Mouse (Mus musculus) embryonic facial prominence, embryonic 11.5 days (tissue): ENCODE data around the gene Mars. TPM values are rescaled to one million over a fixed set of nuclear protein-coding genes. Genes with fewer than 3 reads are reported as not detected.
A peak's percentile ranks its signal among the peaks of the same experiment; 100 is the strongest.

Source experiments
- ATAC-seq: fragments of 200-750 bp; cut with Nextera tagmentation; replicated peaks from 2 replicates; pipeline ENCODE4 v1.8.0; 2017; ENCODE audit warnings: low read depth; ENCODE audit not compliant: insufficient number of reproducible peaks, low FRiP score, low TSS enrichment
- DNase-seq: peaks from one replicate; pipeline ENCODE4 v3.0.0-alpha.2; 2015; ENCODE audit warnings: low spot score
- H3K27ac ChIP-seq: fragments of 300-500 bp; sonication (generic); replicated peaks from 2 replicates; pipeline ENCODE4 v1.5.1; 2014; ENCODE audit warnings: mild to moderate bottlenecking, low read depth, low read length, control low read depth
- H3K27me3 ChIP-seq: fragments of 300-500 bp; sonication (generic); 2 replicates; pipeline ENCODE4 v1.6.1; 2014; ENCODE audit warnings: mild to moderate bottlenecking, low read length, moderate library complexity, mixed read lengths; ENCODE audit not compliant: control insufficient read depth, insufficient read depth
- H3K36me3 ChIP-seq: fragments of 300-500 bp; sonication (generic); replicated peaks from 2 replicates; pipeline ENCODE4 v1.6.1; 2014; ENCODE audit warnings: low read depth, mild to moderate bottlenecking, low read length, moderate library complexity, mixed read lengths; ENCODE audit not compliant: control insufficient read depth, insufficient read depth
- H3K4me1 ChIP-seq: fragments of 300-500 bp; sonication (generic); 2 replicates; pipeline ENCODE4 v1.6.1; 2014; ENCODE audit warnings: low read length, mixed read lengths; ENCODE audit not compliant: control insufficient read depth, insufficient read depth
- H3K4me2 ChIP-seq: fragments of 300-500 bp; sonication (generic); 2 replicates; pipeline ENCODE4 v1.6.1; 2014; ENCODE audit warnings: low read depth, mild to moderate bottlenecking, control low read depth, low read length, moderate library complexity
- H3K4me3 ChIP-seq: fragments of 300-500 bp; sonication (generic); 2 replicates; pipeline ENCODE4 v1.5.1; 2014; ENCODE audit warnings: low read depth, low read length, control low read depth
- H3K9ac ChIP-seq: fragments of 300-500 bp; sonication (generic); replicated peaks from 2 replicates; pipeline ENCODE4 v1.6.1; 2014; ENCODE audit warnings: mild to moderate bottlenecking, control low read depth, low read length
- H3K9me3 ChIP-seq: fragments of 300-500 bp; sonication (generic); replicated peaks from 2 replicates; pipeline ENCODE4 v1.6.1; 2016; ENCODE audit warnings: mild to moderate bottlenecking, low read length, inconsistent platforms, mixed read lengths; ENCODE audit not compliant: control insufficient read depth
- WGBS: fragments of 180-500 bp; shearing (Covaris S2); extraction: QIAGEN DNeasy Blood & Tissue Kit; methylation state at CpG from one replicate; pipeline ENCODE4 v1.1.7; 2014; 5-methylcytosine and 5-hydroxymethylcytosine counted together
- polyA plus RNA-seq: library from polyadenylated mRNA; unstranded; fragments of >200 nt; fragmentation: Nextera tagmentation; extraction: Ambion mirVana; gene quantifications from 2 replicates; pipeline ENCODE4 v1.2.1, GENCODE M21; 2014

Mars gene
- polyA plus RNA-seq, 1 experiment from 2014 or later, result 179 TPM

GRCm38 (mm10) chr10:127274261-127275022 is 37.1 kb downstream of the Mars start:
- Histone ChIP-seq H3K4me2 (no peak overlapping the region), H3K27ac (no peak overlapping the region), H3K36me3 (peaks cover 19% of the 10 kb centered on the region), H3K9me3 (no peaks in the 10 kb centered on the region), H3K9ac (no peak overlapping the region; the same call in 1 of the 2 replicates), H3K4me1 (no peaks in the 10 kb centered on the region), H3K4me3 (no peak overlapping the region), H3K27me3 (no peaks in the 10 kb centered on the region)
- ATAC-seq (no peak), DNase-seq (no peak)
- WGBS, result 89% methylated on average over 11 of the region's 11 CpGs

GRCm38 (mm10) chr10:127272371-127272770 is 39.2 kb downstream of the Mars start:
- H3K36me3 ChIP-seq, result peaks cover 8% of the 10 kb centered on the region
- no peak for ATAC-seq
- 92% methylated on average over 5 of the region's 5 CpGs for WGBS

GRCm38 (mm10) chr10:127269884-127270283 is 41.7 kb downstream of the Mars start:
- DNase-seq (no peak), ATAC-seq (no peak)
- H3K9me3 ChIP-seq, result no peaks in the 10 kb centered on the region
- H3K27ac ChIP-seq, result no peak overlapping the region
- no peak overlapping the region for H3K4me2 ChIP-seq
- no peaks in the 10 kb centered on the region for H3K27me3 ChIP-seq
- H3K9ac ChIP-seq, result no peak overlapping the region
- 68% methylated on average over 4 of the region's 4 CpGs for WGBS
- H3K36me3 ChIP-seq, result no peaks in the 10 kb centered on the region; the same call in none of the 2 replicates
- H3K4me3 ChIP-seq, result no peak overlapping the region
- H3K4me1 ChIP-seq, result no peaks in the 10 kb centered on the region

More at GRCm38 (mm10) chr10:127272371-127272770, 39.2 kb downstream of the Mars start:
- no peak overlapping the region for H3K27ac ChIP-seq
- H3K9me3 ChIP-seq, result no peaks in the 10 kb centered on the region
- no peak overlapping the region for H3K9ac ChIP-seq
- no peak overlapping the region for H3K4me3 ChIP-seq
- H3K4me2 ChIP-seq, result no peak overlapping the region
- H3K27me3 ChIP-seq, result no peaks in the 10 kb centered on the region
- no peaks in the 10 kb centered on the region for H3K4me1 ChIP-seq
- DNase-seq, result no peak

- no peak for ATAC-seq
- H3K9me3 ChIP-seq, result no peaks in the 10 kb centered on the region
- no peaks in the 10 kb centered on the region; the same call in 1 of the 2 replicates for H3K36me3 ChIP-seq
- no peaks in the 10 kb centered on the region; the same call in 1 of the 2 replicates for H3K27me3 ChIP-seq
- no peak for DNase-seq
- no peak overlapping the region for H3K4me2 ChIP-seq
- H3K27ac ChIP-seq, result no peak overlapping the region
- H3K4me3 ChIP-seq, result no peak overlapping the region
- H3K9ac ChIP-seq, result no peak overlapping the region
- H3K4me1 ChIP-seq, result no peaks in the 10 kb centered on the region
- WGBS, result 87% methylated on average over 12 of the region's 12 CpGs
These were observed 42.5 kb downstream of the Mars start for GRCm38 (mm10) chr10:127269036-127269435.

DNA sequence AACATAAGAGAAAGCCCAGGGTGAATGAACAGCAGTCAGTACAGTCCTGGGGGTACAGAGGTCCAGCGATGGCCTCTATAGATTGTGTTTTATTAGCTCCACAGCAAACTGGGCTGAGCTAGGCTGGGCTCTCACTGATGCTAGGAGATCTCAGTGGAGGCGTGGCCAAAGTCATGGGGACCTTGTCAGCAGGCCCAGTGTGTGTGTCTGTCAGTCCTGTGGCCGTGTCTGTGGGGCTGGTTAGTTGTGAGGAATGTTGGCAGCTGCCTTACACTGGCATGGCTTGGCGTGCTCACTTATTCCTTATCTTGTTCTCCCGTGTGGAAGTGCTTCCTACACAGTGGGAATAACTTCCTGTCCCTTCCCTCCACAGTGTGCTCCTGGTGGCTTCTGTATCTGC is 43.2 kb downstream of the Mars start:
- H3K27me3 ChIP-seq, result no peaks in the 10 kb centered on the region; the same call in 1 of the 2 replicates
- H3K4me3 ChIP-seq, result no peak overlapping the region
- DNase-seq (no peak), ATAC-seq (no peak)
- no peaks in the 10 kb centered on the region for H3K4me1 ChIP-seq
- no peak overlapping the region for H3K9ac ChIP-seq
- H3K36me3 ChIP-seq, result no peaks in the 10 kb centered on the region; the same call in 1 of the 2 replicates
- WGBS, result 87% methylated on average over 5 of the region's 5 CpGs
- no peak overlapping the region for H3K4me2 ChIP-seq
- no peaks in the 10 kb centered on the region for H3K9me3 ChIP-seq
- no peak overlapping the region for H3K27ac ChIP-seq

- WGBS, result 79% methylated on average over 5 of the region's 5 CpGs
- no peak for DNase-seq
- Histone ChIP-seq H3K4me3 (peak overlapping the region; percentile 77), H3K4me1 (no peaks in the 10 kb centered on the region; the same call in 1 of the 2 replicates), H3K27ac (no peak overlapping the region), H3K27me3 (peaks cover 8% of the 10 kb centered on the region), H3K4me2 (peak overlapping the region; percentile 69), H3K36me3 (no peaks in the 10 kb centered on the region; the same call in 1 of the 2 replicates), H3K9ac (no peak overlapping the region; the same call in 1 of the 2 replicates), H3K9me3 (no peaks in the 10 kb centered on the region)
- ATAC-seq, result no peak
These were observed 44.3 kb downstream of the Mars start for GRCm38 (mm10) chr10:127267318-127267717.

DNA sequence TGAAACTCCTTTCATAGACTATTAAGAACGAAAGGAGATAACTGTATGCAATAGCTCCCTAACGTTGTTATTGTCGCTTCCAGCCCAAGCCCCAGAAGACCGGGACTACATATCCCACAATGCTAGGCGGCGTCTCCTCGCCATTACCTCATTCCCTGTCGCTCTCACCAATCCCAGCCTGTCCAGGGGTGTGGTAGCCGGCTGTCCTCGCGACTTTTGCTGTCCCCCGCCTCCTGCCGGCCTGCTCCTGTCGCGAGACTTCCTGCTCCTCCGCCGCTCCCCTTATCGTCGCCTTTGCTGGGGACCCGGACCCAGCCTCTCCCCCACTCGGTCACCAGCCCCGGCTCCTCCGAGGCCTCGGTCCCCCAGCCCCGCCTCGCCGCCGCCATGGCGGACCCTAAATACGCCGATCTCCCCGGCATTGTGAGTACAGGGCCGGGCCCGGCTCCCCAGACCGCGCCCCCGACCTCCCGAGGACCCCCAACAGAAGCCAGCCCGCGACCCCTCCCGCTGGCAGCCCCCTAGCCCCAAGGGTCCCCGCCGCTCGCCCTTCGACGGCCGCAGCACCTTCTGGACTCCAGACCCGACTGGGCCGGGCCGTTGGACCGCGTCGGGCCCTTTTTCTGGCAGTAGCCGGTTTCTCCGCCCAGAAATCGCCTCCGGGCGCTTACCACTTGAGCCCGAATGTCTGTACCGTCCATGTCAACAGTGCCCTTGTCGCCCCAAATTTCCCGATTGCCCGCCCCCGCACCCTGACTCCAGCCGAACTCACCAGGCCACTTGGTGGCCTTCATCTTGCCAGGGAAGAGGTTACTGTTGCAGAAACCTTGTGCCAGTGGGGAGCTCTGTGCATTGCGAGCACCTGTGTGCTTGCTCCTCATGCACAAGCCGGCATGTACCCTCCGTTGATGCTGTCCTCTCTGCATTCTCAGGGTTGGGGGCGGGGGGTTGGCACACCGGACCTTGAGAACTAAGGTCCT is 45.2 kb downstream of the Mars start, which contains the start of gene Dctn2:
TSS of gene Dctn2 (plus strand) at position 257 of the 980 bp plus-strand sequence.
- Histone ChIP-seq H3K27me3 (peaks cover 11% of the 10 kb centered on the region), H3K27ac (peak within 1 kb of the TSS; percentile 63; the same call in 1 of the 2 replicates), H3K9me3 (no peaks in the 10 kb centered on the region), H3K9ac (peak within 1 kb of the TSS; percentile 92), H3K36me3 (no peaks in the 10 kb centered on the region; the same call in 1 of the 2 replicates), H3K4me1 (no peaks in the 10 kb centered on the region; the same call in 1 of the 2 replicates), H3K4me2 (peak within 1 kb of the TSS; percentile 69), H3K4me3 (peak within 1 kb of the TSS; percentile 77)
- WGBS, result under 1% methylated on average over 70 of the region's 70 CpGs
- DNase-seq (peak; percentile 96), ATAC-seq (peak; percentile 96)
